Mouse (Mus musculus): ENCODE results near the gene Intu. TPM values are rescaled to one million over a fixed set of nuclear protein-coding genes. Genes with fewer than 3 reads are reported as not detected.

The Intu gene
- polyA plus RNA-seq, 1 experiment from 2014 or later, result 6.5 TPM

GRCm38 (mm10) chr3:40744836-40745660 lies 214.0 kb downstream of the Intu start:
- H3K4me3 ChIP-seq, result peak overlapping the region; percentile 76

GRCm38 (mm10) chr3:40745661-40746547 lies 214.8 kb downstream of the Intu start:
- Histone ChIP-seq H3K27ac (replicated peaks) (peak overlapping the region; percentile 95), H3K9me3 (no peaks in the 10 kb centered on the region), H3K9ac (replicated peaks) (peak overlapping the region; percentile 78), H3K36me3 (no peaks in the 10 kb centered on the region), H3K4me3 (peak overlapping the region; percentile 76), H3K4me1 (peaks cover 13% of the 10 kb centered on the region), H3K4me2 (replicated peaks) (peak overlapping the region; percentile 82), H3K27me3 (0 out of 2 replicates have a peak, but pooled peaks cover 3% of the 10 kb centered on the region)
- WGBS, result under 1% methylated on average over 34 of the region's 37 CpGs
- peak; percentile 63 for ATAC-seq (ENCODE audit: low FRiP score, low read depth)

More at GRCm38 (mm10) chr3:40744836-40745660, 214.0 kb downstream of the Intu start:
- peaks cover 13% of the 10 kb centered on the region for H3K4me1 ChIP-seq
- H3K27me3 ChIP-seq, result 0 out of 2 replicates have a peak, but pooled peaks cover 3% of the 10 kb centered on the region
- no peaks in the 10 kb centered on the region for H3K36me3 ChIP-seq
- H3K4me2 ChIP-seq (replicated peaks), result peak overlapping the region; percentile 82
- H3K27ac ChIP-seq (replicated peaks), result peak overlapping the region; percentile 95
- H3K9ac ChIP-seq (replicated peaks), result peak overlapping the region; percentile 78
- ATAC-seq (ENCODE audit: low FRiP score, low read depth), result peak; percentile 96
- whole genome bisulfite sequencing, result under 1% methylated on average over 61 of the region's 93 CpGs
- no peaks in the 10 kb centered on the region for H3K9me3 ChIP-seq

Small RNAs within 50 kb of the gene (microRNA-seq; reads per million reads assigned to microRNA genes)
- gene Gm23810, result not detected

Other genes with a start within 250 kb of the Intu start
- gene Slc25a31, start 177.6 kb downstream of the Intu start, polyA plus RNA-seq (2016; fragmentation: Nextera tagmentation; extraction: Ambion mirVana), result 0.14 and 0.17 TPM in 2 replicates
- 64.1 and 72.4 TPM in 2 replicates for gene Hspa4l, start 213.2 kb downstream of the Intu start, polyA plus RNA-seq (2016; fragmentation: Nextera tagmentation; extraction: Ambion mirVana)

Data from midbrain, embryonic 12.5 days (tissue).